Mouse (Mus musculus) thymus, postnatal 4 days (tissue): ENCODE results near the gene Aff3.

ENCODE experiments used
- DNase-seq: peaks from one replicate; pipeline ENCODE4 v3.0.0; 2021

Aff3 gene

GRCm38 (mm10) chr1:38664777-38665176, at the start of gene Aff3:
Gene Aff3, minus strand, starts transcription at chr1:38664955.
- DNase-seq = peak; percentile 72

- no peak for DNase-seq
These were observed 35.9 kb upstream of the Aff3 start for GRCm38 (mm10) chr1:38700646-38701045.

DNA sequence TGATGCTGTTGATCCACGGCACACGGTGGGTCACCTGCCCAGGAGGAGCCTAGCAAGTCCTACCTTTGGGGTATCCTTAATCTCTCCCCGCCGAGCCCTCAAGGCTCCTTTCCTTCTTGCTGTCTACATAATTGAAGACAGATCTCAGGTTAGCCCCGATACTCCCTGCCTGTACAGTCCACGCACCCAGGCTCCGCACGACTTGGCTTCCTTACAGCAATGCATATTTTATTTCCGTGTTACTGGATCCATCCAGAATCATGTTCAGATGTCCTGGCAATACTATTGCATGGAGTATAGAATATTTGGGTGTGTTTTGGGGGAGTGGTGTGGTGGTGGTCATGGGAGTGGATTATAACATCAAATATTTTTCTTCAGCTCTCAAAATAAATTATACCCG, 34.5 kb upstream of the Aff3 start:
- DNase-seq = no peak

DNA sequence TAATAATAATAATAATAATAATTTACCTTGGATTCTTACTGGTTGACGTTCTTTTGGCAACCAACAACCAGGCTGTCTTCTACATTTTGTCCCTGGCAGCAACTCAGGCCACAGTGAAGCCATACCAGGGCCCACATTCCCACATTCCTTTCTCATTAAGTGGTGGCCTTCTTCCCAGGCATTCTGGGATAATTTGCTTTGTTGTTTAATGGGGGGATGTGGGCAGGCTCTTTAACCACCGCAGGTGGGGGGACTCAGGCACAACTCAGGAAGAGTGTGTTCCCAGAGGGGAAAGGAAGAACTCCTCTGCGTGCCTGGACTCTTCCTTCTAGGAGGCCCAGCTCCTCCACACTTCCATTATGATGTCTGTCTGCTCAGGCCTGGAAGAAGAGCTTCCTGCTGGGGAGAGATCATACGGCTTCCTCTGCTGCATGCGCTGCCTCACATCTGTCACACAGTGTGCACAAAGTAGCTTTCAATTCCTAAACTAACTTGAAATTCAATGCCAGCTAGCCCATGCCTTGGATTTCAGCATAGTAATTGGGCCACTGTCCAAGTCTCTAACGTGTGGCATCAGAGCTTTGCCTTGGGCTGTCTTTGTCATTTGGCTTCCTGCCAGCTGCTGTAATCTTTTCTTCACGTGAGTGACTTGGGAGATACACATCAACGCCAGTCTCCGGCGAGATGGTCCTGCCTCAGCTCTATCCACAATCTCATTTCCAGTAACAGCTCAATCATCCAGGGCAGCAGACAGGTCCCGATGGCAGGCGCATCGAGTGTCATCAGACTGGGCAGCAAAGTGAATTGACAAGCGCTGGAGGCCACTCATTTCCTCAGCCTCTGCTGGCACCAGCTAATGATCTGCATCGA, 31.3 kb upstream of the Aff3 start:
- no peak for DNase-seq

- DNase-seq = no peak
These were observed 30.5 kb upstream of the Aff3 start for GRCm38 (mm10) chr1:38695089-38695811.

DNA sequence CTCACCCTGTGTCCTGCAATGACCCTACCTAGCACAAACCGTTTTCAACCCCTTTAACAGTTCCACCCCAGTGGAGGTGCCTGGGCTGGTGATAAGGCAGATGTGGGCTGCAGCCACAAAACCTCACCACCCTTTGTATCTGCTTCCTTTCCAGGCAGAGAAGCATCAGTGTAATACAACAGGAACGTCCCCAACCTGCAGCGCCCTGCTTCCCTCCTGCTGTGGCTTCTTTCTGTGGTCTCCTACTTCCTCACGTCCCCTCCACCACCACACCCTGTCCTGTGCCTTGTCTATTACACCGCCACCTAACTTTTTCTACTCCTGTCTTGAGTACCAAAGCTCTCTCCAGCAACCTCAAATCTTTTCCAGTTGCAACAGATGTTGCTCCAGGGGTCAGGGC, 29.4 kb upstream of the Aff3 start:
- peak; percentile 57 for DNase-seq

DNA sequence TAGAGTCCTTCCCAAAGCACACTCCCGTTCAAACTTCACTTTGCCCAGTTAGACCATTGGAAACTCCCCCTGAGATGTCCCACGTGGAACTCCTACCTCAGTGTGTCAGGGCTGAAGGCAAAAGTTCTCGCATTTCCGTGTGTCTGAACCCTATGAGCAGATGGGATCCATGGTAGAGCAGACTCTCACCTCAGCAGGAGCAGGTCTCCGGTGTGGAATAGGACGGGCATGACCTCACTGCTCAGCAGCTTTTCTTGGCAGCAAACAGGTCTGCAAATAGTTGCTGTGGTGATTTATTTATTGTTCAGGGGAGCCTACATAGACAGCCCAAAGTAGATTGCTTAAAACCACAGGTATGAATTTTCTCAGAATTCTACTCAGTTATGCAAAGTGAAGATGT, 25.7 kb upstream of the Aff3 start:
- DNase-seq = no peak

- no peak for DNase-seq
These were observed 23.5 kb upstream of the Aff3 start for GRCm38 (mm10) chr1:38688216-38688615.

- no peak for DNase-seq
These were observed 21.0 kb upstream of the Aff3 start for GRCm38 (mm10) chr1:38685706-38686105.

- no peak for DNase-seq
These were observed 18.5 kb upstream of the Aff3 start for GRCm38 (mm10) chr1:38683158-38683721.

GRCm38 (mm10) chr1:38679890-38680289, 15.1 kb upstream of the Aff3 start:
- DNase-seq = no peak

- no peak for DNase-seq
These were observed 7.0 kb upstream of the Aff3 start for GRCm38 (mm10) chr1:38671756-38672155.

- DNase-seq = no peak
These were observed 6.3 kb upstream of the Aff3 start for GRCm38 (mm10) chr1:38671019-38671418.

GRCm38 (mm10) chr1:38668327-38668726, 3.6 kb upstream of the Aff3 start:
- no peak for DNase-seq

GRCm38 (mm10) chr1:38667892-38668291, 3.1 kb upstream of the Aff3 start:
- DNase-seq = no peak

DNA sequence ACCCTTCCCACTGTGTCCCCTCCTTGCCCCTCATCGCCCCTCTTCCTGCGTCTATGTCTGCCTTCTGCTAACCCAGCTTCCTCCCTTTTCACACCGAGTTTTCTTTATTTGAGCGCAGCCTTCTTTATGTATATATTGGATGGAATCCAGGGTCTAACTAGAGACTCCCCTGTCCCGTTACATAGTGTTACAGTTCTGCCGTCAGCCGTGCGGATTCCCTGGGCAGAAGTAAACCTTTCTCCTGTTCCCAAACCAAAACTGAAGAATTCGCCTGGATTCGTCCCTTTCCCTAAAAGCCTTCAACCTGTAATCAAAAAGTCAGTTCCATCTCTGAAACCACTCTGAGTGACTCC, 2.0 kb upstream of the Aff3 start:
- no peak for DNase-seq

DNA sequence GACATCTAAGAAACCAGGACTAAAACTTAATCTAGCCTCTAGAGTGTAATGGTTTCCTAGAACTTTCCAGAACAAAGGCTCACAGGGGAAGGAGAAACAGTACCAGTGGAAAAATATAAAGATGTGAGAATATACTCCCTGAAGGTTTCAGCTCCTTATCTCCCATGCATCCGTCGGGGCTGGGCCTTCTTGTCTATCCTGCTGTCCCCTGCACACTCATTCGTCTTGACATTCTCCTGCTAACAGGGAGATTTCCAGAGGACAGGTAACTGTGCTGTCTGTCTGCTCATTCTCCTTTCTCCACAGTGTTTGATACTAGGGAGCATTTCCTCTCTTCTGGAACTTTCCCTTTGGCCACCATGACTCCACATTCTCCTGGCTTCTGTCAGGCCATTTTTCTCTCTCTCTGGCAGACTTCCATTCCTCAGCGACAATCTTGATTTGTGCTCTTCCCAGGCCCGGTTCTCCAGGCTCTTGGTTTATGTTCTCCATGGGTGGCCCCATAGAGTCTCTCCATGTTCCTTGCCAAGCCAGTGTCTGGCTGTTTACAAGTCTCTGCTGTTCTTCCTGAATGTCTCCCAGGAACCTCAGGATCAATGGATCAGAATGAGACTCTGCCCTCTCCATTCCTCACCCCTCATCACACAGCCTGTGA, 1.5 kb upstream of the Aff3 start:
- no peak for DNase-seq

GRCm38 (mm10) chr1:38665611-38666010, 856 bp upstream of the Aff3 start:
- DNase-seq = peak; percentile 54

- peak; percentile 32 for DNase-seq
These were observed 494 bp downstream of the Aff3 start for GRCm38 (mm10) chr1:38664261-38664660.

- DNase-seq = no peak
These were observed 2.0 kb downstream of the Aff3 start for GRCm38 (mm10) chr1:38662616-38663193.

GRCm38 (mm10) chr1:38658933-38659553, 5.7 kb downstream of the Aff3 start:
- DNase-seq = no peak

GRCm38 (mm10) chr1:38658376-38658775, 6.4 kb downstream of the Aff3 start:
- no peak for DNase-seq

DNA sequence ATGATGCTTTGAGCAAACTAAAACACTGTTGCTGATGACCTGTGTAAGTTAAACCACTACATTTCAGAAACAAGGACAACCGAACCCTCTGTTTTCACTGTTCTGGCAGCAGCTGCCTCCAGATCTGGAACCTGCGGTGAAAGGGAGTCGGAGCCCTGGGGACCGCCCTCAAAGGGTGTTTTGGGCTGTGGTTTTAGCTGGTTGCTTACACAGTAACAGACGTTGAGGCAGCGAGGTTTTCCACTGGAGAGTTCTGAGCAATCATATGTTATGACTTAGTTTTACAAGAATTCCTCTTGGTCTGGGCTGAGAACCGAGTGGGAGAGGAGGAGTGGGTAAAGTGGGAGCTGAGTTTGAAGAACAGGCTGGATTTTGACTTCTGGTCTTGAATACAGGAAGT, 7.1 kb downstream of the Aff3 start:
- DNase-seq = peak; percentile 79
